Mouse (Mus musculus): ENCODE results near the gene Pdzd2. TPM values are rescaled to one million over a fixed set of nuclear protein-coding genes. Genes with fewer than 3 reads are reported as not detected.

Pdzd2 gene
- polyA plus RNA-seq, 1 experiment from 2014 or later: 22.1 TPM

DNA sequence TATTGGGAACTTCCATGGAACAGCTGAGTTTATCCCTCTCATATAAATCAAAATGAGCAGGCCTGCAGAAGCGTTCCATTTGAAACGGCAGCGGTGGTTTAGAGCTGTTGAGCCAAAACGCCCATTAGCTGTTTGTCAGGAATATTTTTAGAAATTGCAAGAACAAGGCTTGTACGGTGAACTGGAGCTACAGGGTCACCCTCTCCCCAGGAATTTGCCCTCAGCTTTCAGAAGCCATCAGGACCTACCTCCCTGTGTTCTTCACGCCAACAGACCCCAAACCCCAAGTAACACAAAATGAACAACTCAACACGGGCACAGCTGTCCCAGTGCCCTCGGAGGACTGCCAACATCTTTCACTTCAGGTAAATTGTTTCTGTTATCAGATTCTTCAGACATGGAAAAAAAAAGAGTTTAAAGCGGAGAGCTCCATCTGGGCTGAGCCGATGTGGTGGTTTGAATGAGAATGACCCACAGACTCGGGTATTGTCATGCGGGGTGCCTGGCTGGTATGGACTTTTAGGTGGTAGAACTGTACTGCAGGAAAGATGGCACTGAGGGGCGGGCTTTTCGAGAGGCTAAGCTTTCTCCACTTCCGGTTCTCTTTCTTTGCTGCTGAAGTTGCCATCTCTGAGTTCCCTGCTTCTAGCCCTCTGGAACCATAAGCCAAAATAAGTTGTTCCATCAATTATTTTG, 87.2 kb downstream of the Pdzd2 start:
- Histone ChIP-seq H3K27ac (replicated peaks; ENCODE audit: low read depth, low read length) (no peak overlapping the region), H3K9ac (ENCODE audit: low read length) (0 out of 2 replicates have a peak overlapping the region, but pooled peaks have one; percentile 27), H3K4me1 (ENCODE audit: control insufficient read depth, insufficient read depth, low read length) (peaks cover 13% of the 10 kb centered on the region), H3K4me2 (ENCODE audit: low read depth, severe bottlenecking) (no peak overlapping the region), H3K4me3 (ENCODE audit: low read depth, low read length) (no peak overlapping the region), H3K36me3 (ENCODE audit: control insufficient read depth, insufficient read depth, low read length) (no peaks in the 10 kb centered on the region), H3K27me3 (ENCODE audit: control insufficient read depth, insufficient read depth, low read length) (no peaks in the 10 kb centered on the region), H3K9me3 (ENCODE audit: control insufficient read depth, low read length) (no peaks in the 10 kb centered on the region)
- DNase-seq (ENCODE audit: low spot score): no peak
- 69% methylated on average over 15 of the region's 15 CpGs for WGBS
- ATAC-seq (ENCODE audit: insufficient number of reproducible peaks, low FRiP score, low TSS enrichment, low read depth): no peak

DNA sequence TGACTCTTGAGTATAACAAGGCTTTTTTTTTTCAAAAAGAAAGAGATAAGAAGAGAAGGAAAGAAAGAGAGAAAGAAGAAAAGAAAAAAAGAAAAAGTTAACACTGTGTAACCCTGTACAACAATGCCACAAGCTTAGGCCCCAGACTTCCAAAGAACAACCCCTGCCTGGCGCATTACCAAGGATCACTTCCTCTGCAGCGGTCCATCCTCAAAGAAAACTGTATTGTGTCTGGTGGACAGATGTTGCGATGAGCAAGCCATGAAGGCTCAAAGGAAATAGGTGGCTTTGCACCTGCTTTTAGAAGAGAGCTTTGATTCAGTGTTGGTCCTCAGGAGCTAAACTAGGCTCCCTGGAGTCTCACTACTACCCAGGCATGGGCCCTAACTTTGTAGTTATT, 89.5 kb downstream of the Pdzd2 start:
- ATAC-seq (ENCODE audit: insufficient number of reproducible peaks, low FRiP score, low TSS enrichment, low read depth) (no peak), DNase-seq (ENCODE audit: low spot score) (no peak)
- Histone ChIP-seq H3K9me3 (ENCODE audit: control insufficient read depth, low read length) (no peaks in the 10 kb centered on the region), H3K9ac (ENCODE audit: low read length) (no peak overlapping the region), H3K27ac (replicated peaks; ENCODE audit: low read depth, low read length) (no peak overlapping the region), H3K36me3 (ENCODE audit: control insufficient read depth, insufficient read depth, low read length) (no peaks in the 10 kb centered on the region), H3K27me3 (ENCODE audit: control insufficient read depth, insufficient read depth, low read length) (no peaks in the 10 kb centered on the region), H3K4me1 (ENCODE audit: control insufficient read depth, insufficient read depth, low read length) (peaks cover 13% of the 10 kb centered on the region), H3K4me3 (ENCODE audit: low read depth, low read length) (no peak overlapping the region), H3K4me2 (ENCODE audit: low read depth, severe bottlenecking) (no peak overlapping the region)
- 77% methylated on average over 3 of the region's 3 CpGs for WGBS

DNA sequence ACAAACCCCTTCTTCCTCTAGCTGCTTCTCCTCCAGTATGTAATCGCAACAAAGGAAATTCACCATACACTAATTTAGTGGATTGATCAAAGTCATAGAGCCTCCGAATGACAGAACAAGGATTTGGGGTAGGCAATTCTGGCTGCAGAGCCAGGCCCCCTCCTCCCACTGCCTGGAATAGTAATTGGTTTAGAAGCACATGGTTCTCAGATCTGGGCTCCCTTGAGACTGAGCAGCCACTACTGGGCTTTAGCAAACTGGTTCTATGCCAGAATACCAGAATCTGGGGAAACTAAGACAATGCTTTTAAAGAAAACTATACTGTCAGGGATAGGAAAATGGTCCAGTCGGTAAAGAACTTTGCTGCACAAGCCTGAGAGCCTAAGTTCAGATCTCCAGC, 90.0 kb downstream of the Pdzd2 start:
- peaks cover 13% of the 10 kb centered on the region for H3K4me1 ChIP-seq (ENCODE audit: control insufficient read depth, insufficient read depth, low read length)
- no peak overlapping the region for H3K4me3 ChIP-seq (ENCODE audit: low read depth, low read length)
- no peak for DNase-seq (ENCODE audit: low spot score)
- H3K4me2 ChIP-seq (ENCODE audit: low read depth, severe bottlenecking): no peak overlapping the region
- H3K36me3 ChIP-seq (ENCODE audit: control insufficient read depth, insufficient read depth, low read length): no peaks in the 10 kb centered on the region
- WGBS: 74% methylated on average over 3 of the region's 3 CpGs
- no peaks in the 10 kb centered on the region for H3K27me3 ChIP-seq (ENCODE audit: control insufficient read depth, insufficient read depth, low read length)
- no peak for ATAC-seq (ENCODE audit: insufficient number of reproducible peaks, low FRiP score, low TSS enrichment, low read depth)
- no peaks in the 10 kb centered on the region for H3K9me3 ChIP-seq (ENCODE audit: control insufficient read depth, low read length)
- no peak overlapping the region for H3K9ac ChIP-seq (ENCODE audit: low read length)
- no peak overlapping the region for H3K27ac ChIP-seq (replicated peaks; ENCODE audit: low read depth, low read length)

DNA sequence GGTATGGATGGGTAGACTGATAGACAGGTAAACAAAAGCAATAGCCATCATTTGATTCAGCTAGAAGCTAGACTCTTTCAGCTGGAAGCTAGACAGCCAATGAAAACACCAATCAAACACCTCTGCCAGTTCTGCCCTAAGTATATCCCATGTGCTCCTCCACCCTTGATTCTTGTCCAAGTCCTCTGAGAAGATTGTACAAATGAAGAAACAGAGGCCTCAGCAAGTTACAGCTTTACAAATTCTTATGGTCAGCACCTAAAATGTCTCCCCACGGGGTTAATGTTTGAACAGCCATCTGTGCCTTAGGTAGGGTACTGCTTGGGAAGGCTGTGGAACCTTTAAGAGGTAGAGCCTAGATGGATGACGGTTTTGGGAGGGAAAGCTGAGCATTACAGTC, 90.6 kb downstream of the Pdzd2 start:
- no peak overlapping the region for H3K4me2 ChIP-seq (ENCODE audit: low read depth, severe bottlenecking)
- DNase-seq (ENCODE audit: low spot score) (no peak), ATAC-seq (ENCODE audit: insufficient number of reproducible peaks, low FRiP score, low TSS enrichment, low read depth) (no peak)
- no peaks in the 10 kb centered on the region for H3K27me3 ChIP-seq (ENCODE audit: control insufficient read depth, insufficient read depth, low read length)
- no peak overlapping the region for H3K27ac ChIP-seq (replicated peaks; ENCODE audit: low read depth, low read length)
- peaks cover 13% of the 10 kb centered on the region for H3K4me1 ChIP-seq (ENCODE audit: control insufficient read depth, insufficient read depth, low read length)
- H3K36me3 ChIP-seq (ENCODE audit: control insufficient read depth, insufficient read depth, low read length): no peaks in the 10 kb centered on the region
- no peak overlapping the region for H3K4me3 ChIP-seq (ENCODE audit: low read depth, low read length)
- no peak overlapping the region for H3K9ac ChIP-seq (ENCODE audit: low read length)
- no peaks in the 10 kb centered on the region for H3K9me3 ChIP-seq (ENCODE audit: control insufficient read depth, low read length)
- WGBS: 77% methylated on average over 2 of the region's 2 CpGs

DNA sequence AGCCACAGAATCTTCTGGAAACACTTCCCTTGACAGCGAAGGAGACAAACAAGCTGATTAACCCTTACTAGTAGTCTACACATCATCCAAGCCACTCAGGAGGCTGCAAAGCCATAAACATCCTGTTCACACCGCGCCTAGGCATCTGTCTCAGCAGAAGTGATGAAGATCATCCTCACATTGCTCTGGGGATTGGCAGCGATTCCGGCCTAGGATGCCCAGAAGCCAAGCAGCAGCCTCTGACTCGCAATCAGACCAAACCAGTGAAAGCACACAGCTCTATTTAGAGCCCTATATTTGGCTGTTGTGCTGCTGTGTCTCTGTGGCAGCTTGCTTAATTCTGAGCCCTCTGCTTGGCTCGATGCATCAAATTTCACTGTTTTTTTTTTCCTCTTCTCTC, 99.0 kb downstream of the Pdzd2 start:
- Histone ChIP-seq H3K27me3 (ENCODE audit: control insufficient read depth, insufficient read depth, low read length) (no peaks in the 10 kb centered on the region), H3K4me3 (ENCODE audit: low read depth, low read length) (no peak overlapping the region), H3K36me3 (ENCODE audit: control insufficient read depth, insufficient read depth, low read length) (no peaks in the 10 kb centered on the region), H3K9me3 (ENCODE audit: control insufficient read depth, low read length) (no peaks in the 10 kb centered on the region), H3K4me2 (ENCODE audit: low read depth, severe bottlenecking) (no peak overlapping the region), H3K4me1 (ENCODE audit: control insufficient read depth, insufficient read depth, low read length) (no peaks in the 10 kb centered on the region), H3K9ac (ENCODE audit: low read length) (no peak overlapping the region), H3K27ac (replicated peaks; ENCODE audit: low read depth, low read length) (no peak overlapping the region)
- no peak for DNase-seq (ENCODE audit: low spot score)
- WGBS: 90% methylated on average over 7 of the region's 7 CpGs
- no peak for ATAC-seq (ENCODE audit: insufficient number of reproducible peaks, low FRiP score, low TSS enrichment, low read depth)

DNA sequence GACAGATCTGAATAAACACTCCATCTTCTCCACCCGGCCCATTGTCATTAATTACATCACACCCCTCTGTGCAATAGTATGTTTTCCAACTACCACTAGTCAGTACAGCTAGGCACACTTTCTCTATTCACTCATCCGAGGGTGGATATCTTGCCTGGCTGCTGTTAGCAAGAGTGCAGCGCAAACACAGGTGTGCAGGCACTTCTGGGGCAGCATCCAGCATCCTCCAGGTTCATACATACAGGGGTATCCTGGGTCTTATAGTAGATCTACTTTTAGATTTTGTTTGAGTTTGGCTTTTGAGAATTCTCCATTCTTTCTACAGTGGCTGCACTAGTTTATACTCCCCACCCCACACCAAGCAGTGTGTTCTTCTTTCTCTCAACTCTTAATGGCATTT, 99.9 kb downstream of the Pdzd2 start:
- WGBS: 92% methylated on average over 3 of the region's 3 CpGs
- H3K4me2 ChIP-seq (ENCODE audit: low read depth, severe bottlenecking): no peak overlapping the region
- no peaks in the 10 kb centered on the region for H3K4me1 ChIP-seq (ENCODE audit: control insufficient read depth, insufficient read depth, low read length)
- ATAC-seq (ENCODE audit: insufficient number of reproducible peaks, low FRiP score, low TSS enrichment, low read depth): no peak
- no peak overlapping the region for H3K27ac ChIP-seq (replicated peaks; ENCODE audit: low read depth, low read length)
- no peaks in the 10 kb centered on the region for H3K9me3 ChIP-seq (ENCODE audit: control insufficient read depth, low read length)
- H3K4me3 ChIP-seq (ENCODE audit: low read depth, low read length): no peak overlapping the region
- DNase-seq (ENCODE audit: low spot score): no peak
- H3K27me3 ChIP-seq (ENCODE audit: control insufficient read depth, insufficient read depth, low read length): no peaks in the 10 kb centered on the region
- H3K36me3 ChIP-seq (ENCODE audit: control insufficient read depth, insufficient read depth, low read length): no peaks in the 10 kb centered on the region
- H3K9ac ChIP-seq (ENCODE audit: low read length): no peak overlapping the region

DNA sequence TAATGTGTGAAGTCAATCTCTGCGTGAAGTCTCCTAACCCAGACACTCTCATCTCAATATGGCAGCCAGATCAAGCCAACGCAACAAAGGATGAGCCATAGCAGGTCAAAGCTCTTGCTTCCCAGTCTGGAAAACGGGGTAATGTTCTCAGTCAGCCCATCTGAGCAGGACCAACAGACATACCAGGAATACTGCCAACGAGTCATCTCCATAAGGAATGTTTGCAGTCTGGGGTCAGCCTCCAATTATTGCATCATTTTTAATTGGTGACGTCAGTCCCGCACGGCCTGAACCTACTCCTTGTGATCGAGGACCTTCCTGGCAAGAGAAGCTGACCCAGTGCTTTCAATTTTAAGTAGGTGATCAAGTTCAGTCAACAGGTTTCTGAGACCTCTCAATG, 100.5 kb downstream of the Pdzd2 start:
- no peaks in the 10 kb centered on the region for H3K9me3 ChIP-seq (ENCODE audit: control insufficient read depth, low read length)
- WGBS: 90% methylated on average over 8 of the region's 8 CpGs
- H3K27ac ChIP-seq (replicated peaks; ENCODE audit: low read depth, low read length): no peak overlapping the region
- no peak overlapping the region for H3K4me2 ChIP-seq (ENCODE audit: low read depth, severe bottlenecking)
- no peaks in the 10 kb centered on the region for H3K36me3 ChIP-seq (ENCODE audit: control insufficient read depth, insufficient read depth, low read length)
- H3K9ac ChIP-seq (ENCODE audit: low read length): no peak overlapping the region
- no peaks in the 10 kb centered on the region for H3K4me1 ChIP-seq (ENCODE audit: control insufficient read depth, insufficient read depth, low read length)
- no peak overlapping the region for H3K4me3 ChIP-seq (ENCODE audit: low read depth, low read length)
- ATAC-seq (ENCODE audit: insufficient number of reproducible peaks, low FRiP score, low TSS enrichment, low read depth) (no peak), DNase-seq (ENCODE audit: low spot score) (no peak)
- H3K27me3 ChIP-seq (ENCODE audit: control insufficient read depth, insufficient read depth, low read length): no peaks in the 10 kb centered on the region

DNA sequence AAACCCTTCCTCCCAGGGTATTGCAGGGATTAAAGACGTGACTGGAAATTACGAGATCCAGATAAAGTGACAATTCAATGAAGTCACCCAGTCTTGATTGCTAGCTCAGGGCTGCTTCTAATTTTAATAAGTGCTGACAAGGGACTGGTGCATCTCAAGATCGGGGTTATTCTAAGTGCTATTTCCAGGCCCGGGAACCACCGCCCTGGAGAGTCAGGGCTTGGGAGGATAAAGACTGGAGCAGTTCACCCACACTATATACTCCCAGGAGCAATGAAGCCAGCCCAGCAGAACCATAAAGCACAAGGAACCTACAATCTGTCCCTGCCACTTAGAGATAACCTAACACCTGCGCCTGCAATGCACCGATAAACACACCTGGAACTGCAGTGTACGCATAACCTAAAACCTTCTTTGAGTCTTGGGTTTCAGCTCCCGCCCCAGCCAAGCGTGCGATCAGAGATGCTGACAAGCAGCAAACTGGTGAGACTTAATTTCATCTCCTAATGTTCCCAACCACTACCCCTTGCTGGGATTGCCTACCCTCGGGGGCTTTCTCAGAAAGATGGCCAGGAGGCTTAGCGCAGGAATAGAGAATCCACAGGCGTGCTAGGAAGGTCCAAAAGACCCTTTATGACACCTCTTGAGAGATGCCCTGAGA, 101.2 kb downstream of the Pdzd2 start:
- no peaks in the 10 kb centered on the region for H3K36me3 ChIP-seq (ENCODE audit: control insufficient read depth, insufficient read depth, low read length)
- no peak overlapping the region for H3K4me3 ChIP-seq (ENCODE audit: low read depth, low read length)
- no peak for DNase-seq (ENCODE audit: low spot score)
- no peaks in the 10 kb centered on the region for H3K27me3 ChIP-seq (ENCODE audit: control insufficient read depth, insufficient read depth, low read length)
- 90% methylated on average over 14 of the region's 14 CpGs for WGBS
- H3K4me1 ChIP-seq (ENCODE audit: control insufficient read depth, insufficient read depth, low read length): no peaks in the 10 kb centered on the region
- ATAC-seq (ENCODE audit: insufficient number of reproducible peaks, low FRiP score, low TSS enrichment, low read depth): no peak
- H3K4me2 ChIP-seq (ENCODE audit: low read depth, severe bottlenecking): no peak overlapping the region
- H3K9ac ChIP-seq (ENCODE audit: low read length): no peak overlapping the region
- no peak overlapping the region for H3K27ac ChIP-seq (replicated peaks; ENCODE audit: low read depth, low read length)
- H3K9me3 ChIP-seq (ENCODE audit: control insufficient read depth, low read length): no peaks in the 10 kb centered on the region

Data from limb, embryonic 11.5 days (tissue).